Mouse (Mus musculus) kidney, postnatal 25 days (tissue): ENCODE data around the gene Prdx5.

Experiments
- DNase-seq, 2 experiments: peaks; one replicate each; pipeline ENCODE4 v3.0.0; 2021; ENCODE audit warnings: mixed read lengths in 2 of 2

Prdx5 gene

GRCm38 (mm10) chr19:6909507-6910289, at the start of gene Prdx5, which contains the start of gene Trmt112:
Prdx5 (minus strand) TSS chr19:6910106.
Trmt112 (plus strand) TSS chr19:6909698.
- peak; percentile 94 to 98 for DNase-seq

- peak in 1 of 2 experiments; percentile 34 for DNase-seq
Measured at GRCm38 (mm10) chr19:6956461-6956860, 46.6 kb upstream of the Prdx5 start.

GRCm38 (mm10) chr19:6955424-6955823, 45.5 kb upstream of the Prdx5 start:
- no peak for DNase-seq

- peak; percentile 76 to 84 for DNase-seq
Measured at GRCm38 (mm10) chr19:6954046-6954445, 44.1 kb upstream of the Prdx5 start.

GRCm38 (mm10) chr19:6952712-6953037, 42.8 kb upstream of the Prdx5 start:
- DNase-seq = peak; percentile 62 to 86

- DNase-seq = peak; percentile 87 to 95
Measured at GRCm38 (mm10) chr19:6951994-6952711, 42.2 kb upstream of the Prdx5 start.

- DNase-seq = peak; percentile 95 to 98
Measured at GRCm38 (mm10) chr19:6951381-6951968, 41.6 kb upstream of the Prdx5 start.

GRCm38 (mm10) chr19:6950613-6951153, 40.8 kb upstream of the Prdx5 start:
- peak; percentile 49 to 68 for DNase-seq

GRCm38 (mm10) chr19:6949951-6950350, 40.0 kb upstream of the Prdx5 start:
- no peak for DNase-seq

GRCm38 (mm10) chr19:6949532-6949931, 39.6 kb upstream of the Prdx5 start:
- DNase-seq = peak in 1 of 2 experiments; percentile 38

- DNase-seq = peak in 1 of 2 experiments; percentile 41
Measured at GRCm38 (mm10) chr19:6948186-6948585, 38.3 kb upstream of the Prdx5 start.

GRCm38 (mm10) chr19:6947742-6948141, 37.8 kb upstream of the Prdx5 start:
- no peak for DNase-seq

GRCm38 (mm10) chr19:6943709-6944108, 33.8 kb upstream of the Prdx5 start:
- peak in 1 of 2 experiments; percentile 44 for DNase-seq

- peak in 1 of 2 experiments; percentile 48 for DNase-seq
Measured at GRCm38 (mm10) chr19:6942764-6943163, 32.9 kb upstream of the Prdx5 start.

- DNase-seq = peak; percentile 97 to 99
Measured at GRCm38 (mm10) chr19:6942249-6942691, 32.4 kb upstream of the Prdx5 start, which contains the start of gene Gpr137. Gpr137 (minus strand) TSS chr19:6942480.

- peak; percentile 95 to 96 for DNase-seq
Measured at GRCm38 (mm10) chr19:6941372-6942248, 31.7 kb upstream of the Prdx5 start, which contains the start of gene Bad. Bad (plus strand) TSS chr19:6941861.

GRCm38 (mm10) chr19:6940396-6941351, 30.8 kb upstream of the Prdx5 start:
- peak in 1 of 2 experiments; percentile 60 for DNase-seq

- no peak for DNase-seq
Measured at GRCm38 (mm10) chr19:6939106-6940002, 29.4 kb upstream of the Prdx5 start.
